Mouse (Mus musculus) liver, postnatal 0 days (tissue): ENCODE results near the gene Commd1. TPM values are rescaled to one million over a fixed set of nuclear protein-coding genes. Genes with fewer than 3 reads are reported as not detected.

ENCODE experiments used
- ATAC-seq: fragments of 200-750 bp; cut with Nextera tagmentation; 2 replicates; pipeline ENCODE4 v1.8.0; 2017; ENCODE audit warnings: mild to moderate bottlenecking, moderate library complexity
- DNase-seq: peaks from one replicate; pipeline ENCODE4 v3.0.0-alpha.2; 2016
- H3K27ac ChIP-seq: fragments of 300-500 bp; sonication (generic); 2 replicates; pipeline ENCODE4 v1.5.1; 2014; ENCODE audit warnings: antibody characterized with exemption, moderate library complexity, mild to moderate bottlenecking, low read depth
- H3K27me3 ChIP-seq: fragments of 300-500 bp; sonication (generic); 2 replicates; pipeline ENCODE4 v1.6.1; 2014; ENCODE audit warnings: low read length, control low read depth, mixed read lengths; ENCODE audit not compliant: insufficient read depth
- H3K36me3 ChIP-seq: fragments of 300-500 bp; sonication (generic); replicated peaks from 2 replicates; pipeline ENCODE4 v1.6.1; 2014; ENCODE audit warnings: mild to moderate bottlenecking, control low read depth, low read length, moderate library complexity, mixed read lengths; ENCODE audit not compliant: insufficient read depth
- H3K4me1 ChIP-seq: fragments of 300-500 bp; sonication (generic); 2 replicates; pipeline ENCODE4 v1.6.1; 2014; ENCODE audit warnings: antibody characterized with exemption, mild to moderate bottlenecking, control low read depth; ENCODE audit not compliant: insufficient read depth
- H3K4me2 ChIP-seq: fragments of 300-500 bp; sonication (generic); 2 replicates; pipeline ENCODE4 v1.6.1; 2014; ENCODE audit warnings: low read depth, mild to moderate bottlenecking, low read length, moderate library complexity, mixed read lengths
- H3K4me3 ChIP-seq: fragments of 300-500 bp; sonication (generic); 2 replicates; pipeline ENCODE4 v1.5.1; 2014; ENCODE audit warnings: low read depth, low read length
- H3K9ac ChIP-seq: fragments of 300-500 bp; sonication (generic); replicated peaks from 2 replicates; pipeline ENCODE4 v1.6.1; 2014; ENCODE audit warnings: mild to moderate bottlenecking, moderate library complexity
- H3K9me3 ChIP-seq: fragments of 300-500 bp; sonication (generic); 2 replicates; pipeline ENCODE4 v1.6.1; 2016; ENCODE audit warnings: mild to moderate bottlenecking, control low read depth, low read length, mixed read lengths
- CTCF ChIP-seq: sonication (generic); IDR thresholded peaks from 2 replicates; pipeline ENCODE4 v1.5.1; 2016; ENCODE audit warnings: antibody characterized with exemption, low read depth
- EP300 ChIP-seq: IDR thresholded peaks from 2 replicates; pipeline ENCODE4 v1.6.1; 2016; ENCODE audit warnings: antibody characterized with exemption, low read depth, mild to moderate bottlenecking
- WGBS: fragments of 180-500 bp; shearing (Covaris S2); extraction: QIAGEN DNeasy Blood & Tissue Kit; methylation state at CpG from one replicate; pipeline ENCODE4 v1.1.7; 2014; ENCODE audit not compliant: insufficient replicate concordance; 5-methylcytosine and 5-hydroxymethylcytosine counted together
- polyA plus RNA-seq: library from polyadenylated mRNA; unstranded; fragments of >200 nt; fragmentation: Nextera tagmentation; extraction: Ambion mirVana; gene quantifications from 2 replicates; pipeline ENCODE4 v1.2.1, GENCODE M21; 2015

Commd1 gene
- polyA plus RNA-seq, 1 experiment from 2014 or later: 157 TPM

- TF ChIP-seq CTCF (no peak), EP300 (no peak)
- Histone ChIP-seq H3K36me3 (no peaks in the 10 kb centered on the region), H3K4me3 (no peak overlapping the region), H3K4me2 (no peak overlapping the region), H3K27me3 (no peaks in the 10 kb centered on the region), H3K9ac (no peak overlapping the region), H3K4me1 (peaks cover 26% of the 10 kb centered on the region), H3K9me3 (no peaks in the 10 kb centered on the region), H3K27ac (peak overlapping the region; percentile 57; the same call in 1 of the 2 replicates)
- ATAC-seq: no peak
- WGBS: 64% methylated on average over 6 of the region's 6 CpGs
- no peak for DNase-seq
These were observed 89.7 kb downstream of the Commd1 start for GRCm38 (mm10) chr11:22892466-22892865.

- ATAC-seq (peak; percentile 88), DNase-seq (peak; percentile 50)
- TF ChIP-seq CTCF (no peak), EP300 (no peak)
- no peaks in the 10 kb centered on the region for H3K27me3 ChIP-seq
- peaks cover 26% of the 10 kb centered on the region for H3K4me1 ChIP-seq
- H3K36me3 ChIP-seq: no peaks in the 10 kb centered on the region
- H3K9me3 ChIP-seq: no peaks in the 10 kb centered on the region
- H3K9ac ChIP-seq: no peak overlapping the region
- peak overlapping the region; percentile 57; the same call in 1 of the 2 replicates for H3K27ac ChIP-seq
- 53% methylated on average over 7 of the region's 7 CpGs for WGBS
- peak overlapping the region; percentile 40; the same call in 1 of the 2 replicates for H3K4me2 ChIP-seq
- no peak overlapping the region for H3K4me3 ChIP-seq
These were observed 90.3 kb downstream of the Commd1 start for GRCm38 (mm10) chr11:22891876-22892275.

- no peak for ATAC-seq
- no peak for DNase-seq
- TF ChIP-seq CTCF: no peak
- no peak for TF ChIP-seq EP300
These were observed 90.9 kb downstream of the Commd1 start for GRCm38 (mm10) chr11:22891242-22891641.

DNA sequence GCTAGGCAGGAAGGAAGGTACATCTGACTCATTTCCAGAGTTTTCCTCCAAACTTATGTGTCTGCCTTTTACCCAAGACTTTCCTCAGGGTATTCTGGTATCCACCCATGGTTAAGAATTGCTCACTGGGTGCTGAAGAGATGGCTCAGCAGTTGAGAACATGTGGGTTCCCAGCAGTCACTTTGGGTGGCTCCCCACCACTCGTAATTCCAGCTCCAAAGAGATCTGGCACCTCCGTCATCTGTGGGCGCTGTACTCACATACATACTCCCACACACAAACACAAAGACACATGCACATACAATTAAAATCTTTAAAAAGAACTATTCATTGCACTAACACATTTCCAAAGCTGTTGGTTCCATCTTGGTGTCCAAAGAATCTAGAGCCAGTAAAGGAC is 93.0 kb downstream of the Commd1 start:
- H3K4me2 ChIP-seq: no peak overlapping the region
- peaks cover 28% of the 10 kb centered on the region for H3K4me1 ChIP-seq
- no peak overlapping the region for H3K27ac ChIP-seq
- no peaks in the 10 kb centered on the region for H3K9me3 ChIP-seq
- H3K36me3 ChIP-seq: no peaks in the 10 kb centered on the region
- no peaks in the 10 kb centered on the region for H3K27me3 ChIP-seq
- H3K9ac ChIP-seq: no peak overlapping the region
- 85% methylated on average over 3 of the region's 3 CpGs for WGBS
- DNase-seq (no peak), ATAC-seq (no peak)
- no peak overlapping the region for H3K4me3 ChIP-seq
- TF ChIP-seq CTCF (no peak), EP300 (no peak)

More at GRCm38 (mm10) chr11:22891242-22891641, 90.9 kb downstream of the Commd1 start:
- 52% methylated on average over 9 of the region's 9 CpGs for WGBS
- Histone ChIP-seq H3K27ac (peak overlapping the region; percentile 57; the same call in 1 of the 2 replicates), H3K9ac (no peak overlapping the region), H3K27me3 (no peaks in the 10 kb centered on the region), H3K4me3 (no peak overlapping the region), H3K9me3 (no peaks in the 10 kb centered on the region), H3K4me2 (no peak overlapping the region; the same call in 1 of the 2 replicates), H3K4me1 (peaks cover 26% of the 10 kb centered on the region), H3K36me3 (no peaks in the 10 kb centered on the region)

- Histone ChIP-seq H3K4me3 (no peak overlapping the region), H3K4me2 (no peak overlapping the region), H3K4me1 (peaks cover 19% of the 10 kb centered on the region), H3K27ac (no peak overlapping the region), H3K9me3 (no peaks in the 10 kb centered on the region), H3K27me3 (no peaks in the 10 kb centered on the region), H3K9ac (no peak overlapping the region), H3K36me3 (no peaks in the 10 kb centered on the region)
- no peak for TF ChIP-seq CTCF
- TF ChIP-seq EP300: no peak
- DNase-seq: no peak
- WGBS: 89% methylated on average over 4 of the region's 4 CpGs
- no peak for ATAC-seq
These were observed 95.2 kb downstream of the Commd1 start for GRCm38 (mm10) chr11:22886991-22887390.

DNA sequence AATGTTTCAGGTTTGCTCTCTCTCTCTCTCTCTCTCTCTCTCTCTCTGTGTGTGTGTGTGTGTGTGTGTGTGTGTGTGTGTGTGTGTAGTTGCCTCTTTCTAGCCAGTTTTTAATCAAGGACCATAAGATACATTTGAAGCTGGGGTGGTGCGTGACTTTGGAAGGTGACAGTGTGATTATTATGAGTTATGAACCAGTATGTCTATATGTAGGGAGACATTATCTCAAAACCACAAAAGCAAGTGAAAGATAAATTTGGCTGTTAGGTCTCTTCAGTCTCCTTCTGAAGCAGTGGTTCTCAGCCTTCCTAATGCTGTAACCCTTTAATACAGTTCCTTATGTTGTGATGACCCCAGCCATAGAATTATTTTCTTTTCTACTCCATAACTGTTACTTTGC is 96.8 kb downstream of the Commd1 start:
- Histone ChIP-seq H3K4me1 (peaks cover 7% of the 10 kb centered on the region; the same call in 1 of the 2 replicates), H3K9ac (no peak overlapping the region), H3K27me3 (no peaks in the 10 kb centered on the region), H3K4me3 (no peak overlapping the region), H3K9me3 (no peaks in the 10 kb centered on the region), H3K36me3 (no peaks in the 10 kb centered on the region), H3K27ac (no peak overlapping the region), H3K4me2 (no peak overlapping the region)
- ATAC-seq (no peak), DNase-seq (no peak)
- WGBS: 64% methylated on average over 1 of the region's 1 CpGs
- TF ChIP-seq CTCF (no peak), EP300 (no peak)
